Mouse (Mus musculus): ENCODE measurements at regions not wholly inside any gene's neighbourhood (a gene's known extent, or its start where the extent isn't known, plus 50 kb on each side); places are given as distances from the start of the nearest gene placed in this dataset.

DNA sequence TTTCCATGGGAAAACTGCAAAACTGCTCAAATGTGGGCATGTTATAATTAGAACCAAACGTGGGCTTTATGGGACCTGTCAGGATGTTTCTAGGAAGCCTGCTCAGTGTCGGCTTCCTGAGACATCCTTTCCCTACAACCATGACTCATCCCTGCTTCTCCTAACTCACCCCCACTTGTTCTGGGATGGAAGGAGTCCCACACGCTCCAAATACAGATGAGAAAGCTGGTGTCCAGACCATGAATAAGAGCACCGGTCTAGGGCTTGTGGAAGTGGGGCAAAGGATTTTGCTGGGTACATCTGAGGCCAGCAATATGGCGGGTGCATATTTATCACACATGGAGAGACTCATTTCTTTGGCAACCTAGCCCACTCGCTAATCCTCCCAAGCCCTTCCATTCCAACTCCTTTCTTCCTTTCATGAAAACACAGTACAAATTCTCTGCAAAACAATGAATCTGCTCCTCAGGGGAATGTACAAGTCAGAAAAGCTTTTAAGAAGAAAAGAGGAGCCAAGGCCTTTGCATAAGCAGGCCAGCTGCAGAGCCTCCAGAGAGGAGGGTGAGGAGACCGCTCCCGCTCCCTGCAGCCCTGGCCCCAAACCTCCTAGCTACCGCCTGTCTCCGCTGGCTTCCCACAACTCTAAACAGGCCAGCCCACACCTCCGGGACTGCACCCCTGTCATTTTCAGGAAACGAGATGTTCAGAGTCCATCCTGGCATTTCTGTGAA is 103.1 kb upstream of the Spred1 start:
- TF ChIP-seq MAFK (IDR thresholded peaks at IDR 0.05; ENCODE audit: insufficient replicate concordance, low read length) (no peak), KAT2A (IDR thresholded peaks at IDR 0.05; ENCODE audit: insufficient replicate concordance, low read length) (no peak), ETS1 (conservative IDR thresholded peaks at IDR 0.05; ENCODE audit: low read depth, low read length) (no peak)
- no peaks in the 10 kb centered on the region for H3K9me3 ChIP-seq (replicated peaks; ENCODE audit: low read length)
- H3K36me3 ChIP-seq (replicated peaks in 1 of 2; ENCODE audit: control insufficient read depth in 1 of 2, insufficient read depth in 1 of 2, low read length in 1 of 2), result no peaks in the 10 kb centered on the region
- dilution Hi-C loops (cut with MboI; ENCODE audit: extremely low pct_ligation_motif_present, extremely low pct_unique_long_range_greater_than_20kb, low sequenced_read_pairs), result no loop called here
- no peak overlapping the region for H3K27ac ChIP-seq (ENCODE audit: insufficient read depth, low read depth)
- H3K4me1 ChIP-seq (ENCODE audit: control insufficient read depth in 1 of 2, insufficient read depth in 2 of 2), result peaks cover 0 to 4% of the 10 kb centered on the region in 2 experiments; a peak in 2 of 4 replicates
- DNase-seq (ENCODE audit: extremely low read depth), result no peak
- H3K79me2 ChIP-seq (replicated peaks; ENCODE audit: control insufficient read depth, extremely low read depth, insufficient read depth, poor library complexity, severe bottlenecking), result no peaks in the 10 kb centered on the region
- in situ Hi-C loops (cut with MboI; ENCODE audit: low pct_ligation_motif_present, low pct_unique_long_range_greater_than_20kb, low sequenced_read_pairs), result no loop called here
- peak overlapping the region; percentile 14; the same call in 1 of the 2 replicates for H3K4me2 ChIP-seq (ENCODE audit: insufficient read depth, low read depth, poor library complexity, severe bottlenecking)
- no peak overlapping the region for H3K9ac ChIP-seq (ENCODE audit: insufficient read depth, low read depth)
- no peaks in the 10 kb centered on the region for H3K27me3 ChIP-seq (replicated peaks)
- no peak overlapping the region for H3K4me3 ChIP-seq (replicated peaks in 1 of 3; ENCODE audit: low read depth in 2 of 3, low read length in 2 of 3, poor library complexity in 1 of 3)

GRCm38 (mm10) chr2:117018917-117019538 is 102.1 kb upstream of the Spred1 start:
- H3K9me3 ChIP-seq (replicated peaks; ENCODE audit: low read length), result no peaks in the 10 kb centered on the region
- no peaks in the 10 kb centered on the region for H3K36me3 ChIP-seq (replicated peaks in 1 of 2; ENCODE audit: control insufficient read depth in 1 of 2, insufficient read depth in 1 of 2, low read length in 1 of 2)
- in situ Hi-C loops (cut with MboI; ENCODE audit: low pct_ligation_motif_present, low pct_unique_long_range_greater_than_20kb, low sequenced_read_pairs) (no loop called here), dilution Hi-C loops (cut with MboI; ENCODE audit: extremely low pct_ligation_motif_present, extremely low pct_unique_long_range_greater_than_20kb, low sequenced_read_pairs) (no loop called here)
- no peak overlapping the region for H3K27ac ChIP-seq (ENCODE audit: insufficient read depth, low read depth)
- H3K9ac ChIP-seq (ENCODE audit: insufficient read depth, low read depth), result no peak overlapping the region
- peaks cover 0 to 4% of the 10 kb centered on the region in 2 experiments; a peak in 2 of 4 replicates for H3K4me1 ChIP-seq (ENCODE audit: control insufficient read depth in 1 of 2, insufficient read depth in 2 of 2)
- H3K27me3 ChIP-seq (replicated peaks), result no peaks in the 10 kb centered on the region
- H3K79me2 ChIP-seq (replicated peaks; ENCODE audit: control insufficient read depth, extremely low read depth, insufficient read depth, poor library complexity, severe bottlenecking), result no peaks in the 10 kb centered on the region
- DNase-seq (ENCODE audit: extremely low read depth), result no peak
- H3K4me3 ChIP-seq (replicated peaks in 1 of 3; ENCODE audit: low read depth in 2 of 3, low read length in 2 of 3, poor library complexity in 1 of 3), result no peak overlapping the region
- TF ChIP-seq JUND (conservative IDR thresholded peaks at IDR 0.05; ENCODE audit: low read depth, low read length) (no peak), MAFK (IDR thresholded peaks at IDR 0.05; ENCODE audit: insufficient replicate concordance, low read length) (no peak), PAX5 (IDR thresholded peaks at IDR 0.05; ENCODE audit: low read length) (no peak), BHLHE40 (IDR thresholded peaks at IDR 0.05; ENCODE audit: low read depth, low read length) (no peak), CTCF (conservative IDR thresholded peaks at IDR 0.05 in 1 of 2, IDR thresholded peaks at IDR 0.05 in 1 of 2; ENCODE audit: low read depth in 2 of 2, low read length in 2 of 2) (no peak), CHD2 (IDR thresholded peaks at IDR 0.05; ENCODE audit: low read length) (no peak), E2F4 (IDR thresholded peaks at IDR 0.05; ENCODE audit: insufficient replicate concordance, low read depth, low read length) (no peak), RAD21 (IDR thresholded peaks at IDR 0.05; ENCODE audit: low read depth, low read length) (no peak)
- H3K4me2 ChIP-seq (ENCODE audit: insufficient read depth, low read depth, poor library complexity, severe bottlenecking), result no peak overlapping the region

GRCm38 (mm10) chr2:117019552-117019951 is 101.6 kb upstream of the Spred1 start:
- Histone ChIP-seq H3K9me3 (replicated peaks; ENCODE audit: low read length) (no peaks in the 10 kb centered on the region), H3K36me3 (replicated peaks in 1 of 2; ENCODE audit: control insufficient read depth in 1 of 2, insufficient read depth in 1 of 2, low read length in 1 of 2) (no peaks in the 10 kb centered on the region), H3K4me2 (ENCODE audit: insufficient read depth, low read depth, poor library complexity, severe bottlenecking) (no peak overlapping the region), H3K4me3 (replicated peaks in 1 of 3; ENCODE audit: low read depth in 2 of 3, low read length in 2 of 3, poor library complexity in 1 of 3) (no peak overlapping the region), H3K27ac (ENCODE audit: insufficient read depth, low read depth) (no peak overlapping the region), H3K27me3 (replicated peaks) (no peaks in the 10 kb centered on the region), H3K4me1 (ENCODE audit: control insufficient read depth in 1 of 2, insufficient read depth in 2 of 2) (peaks cover 0 to 4% of the 10 kb centered on the region in 2 experiments; a peak in 2 of 4 replicates), H3K79me2 (replicated peaks; ENCODE audit: control insufficient read depth, extremely low read depth, insufficient read depth, poor library complexity, severe bottlenecking) (no peaks in the 10 kb centered on the region), H3K9ac (ENCODE audit: insufficient read depth, low read depth) (no peak overlapping the region)
- in situ Hi-C loops (cut with MboI; ENCODE audit: low pct_ligation_motif_present, low pct_unique_long_range_greater_than_20kb, low sequenced_read_pairs) (no loop called here), dilution Hi-C loops (cut with MboI; ENCODE audit: extremely low pct_ligation_motif_present, extremely low pct_unique_long_range_greater_than_20kb, low sequenced_read_pairs) (no loop called here)
- no peak for DNase-seq (ENCODE audit: extremely low read depth)
- TF ChIP-seq EP300 (IDR thresholded peaks at IDR 0.05; ENCODE audit: low read length) (no peak), RAD21 (IDR thresholded peaks at IDR 0.05; ENCODE audit: low read depth, low read length) (no peak), POLR2AphosphoS2 (IDR thresholded peaks at IDR 0.05; ENCODE audit: low read depth, low read length) (no peak), ELF1 (IDR thresholded peaks at IDR 0.05; ENCODE audit: low read depth, low read length) (no peak), JUND (conservative IDR thresholded peaks at IDR 0.05; ENCODE audit: low read depth, low read length) (no peak), POLR2A (IDR thresholded peaks at IDR 0.05; ENCODE audit: low read depth, low read length) (no peak), BHLHE40 (IDR thresholded peaks at IDR 0.05; ENCODE audit: low read depth, low read length) (no peak), ZNF384 (IDR thresholded peaks at IDR 0.05; ENCODE audit: low read depth, low read length) (no peak), MAFK (IDR thresholded peaks at IDR 0.05; ENCODE audit: insufficient replicate concordance, low read length) (no peak), USF1 (IDR thresholded peaks at IDR 0.05; ENCODE audit: low read depth, low read length) (no peak), CHD1 (IDR thresholded peaks at IDR 0.05; ENCODE audit: low read depth, low read length) (no peak), RCOR1 (conservative IDR thresholded peaks at IDR 0.05; ENCODE audit: low read depth, low read length) (no peak), JUN (IDR thresholded peaks at IDR 0.05; ENCODE audit: insufficient read depth, low read depth, low read length) (no peak), ZKSCAN1 (IDR thresholded peaks at IDR 0.05; ENCODE audit: borderline replicate concordance, low read depth, low read length) (no peak), MAX (IDR thresholded peaks at IDR 0.05; ENCODE audit: low read length) (no peak), UBTF (IDR thresholded peaks at IDR 0.05; ENCODE audit: low read depth, low read length) (no peak), SIN3A (IDR thresholded peaks at IDR 0.05; ENCODE audit: low read length) (no peak), MAZ (IDR thresholded peaks at IDR 0.05; ENCODE audit: low read depth, low read length) (no peak)
